Mouse (Mus musculus) hindbrain, embryonic 16.5 days (tissue): ENCODE data around the gene Cdca5. TPM values are rescaled to one million over a fixed set of nuclear protein-coding genes. Genes with fewer than 3 reads are reported as not detected.
"Not testable (repeated sequence)": the region's sequence is repeated elsewhere in the genome, so short reads cannot be mapped to it uniquely, and the experiment has no call there.

Source experiments
- ATAC-seq: fragments of 200-750 bp; cut with Nextera tagmentation; 2 replicates; pipeline ENCODE4 v1.8.0; 2017; ENCODE audit warnings: moderate TSS enrichment, moderate library complexity
- H3K27ac ChIP-seq: fragments of 300-500 bp; sonication (generic); 2 replicates; pipeline ENCODE4 v1.5.1; 2014; ENCODE audit warnings: low read depth, mild to moderate bottlenecking, control low read depth, low read length, moderate library complexity
- H3K27me3 ChIP-seq: fragments of 300-500 bp; sonication (generic); replicated peaks from 2 replicates; pipeline ENCODE4 v1.6.1; 2014; ENCODE audit warnings: low read length; ENCODE audit not compliant: control insufficient read depth, insufficient read depth
- H3K36me3 ChIP-seq: fragments of 300-500 bp; sonication (generic); 2 replicates; pipeline ENCODE4 v1.6.1; 2014; ENCODE audit warnings: mild to moderate bottlenecking, low read length, moderate library complexity, mixed read lengths; ENCODE audit not compliant: control insufficient read depth, insufficient read depth
- H3K4me1 ChIP-seq: fragments of 300-500 bp; sonication (generic); 2 replicates; pipeline ENCODE4 v1.6.1; 2014; ENCODE audit warnings: low read depth, low read length; ENCODE audit not compliant: control insufficient read depth, insufficient read depth
- H3K4me2 ChIP-seq: fragments of 300-500 bp; sonication (generic); 2 replicates; pipeline ENCODE4 v1.6.1; 2014; ENCODE audit warnings: mild to moderate bottlenecking, low read length, control low read depth, moderate library complexity
- H3K4me3 ChIP-seq: fragments of 300-500 bp; sonication (generic); 2 replicates; pipeline ENCODE4 v1.5.1; 2014; ENCODE audit warnings: mild to moderate bottlenecking, low read length, control low read depth, moderate library complexity
- H3K9ac ChIP-seq: fragments of 300-500 bp; sonication (generic); 2 replicates; pipeline ENCODE4 v1.6.1; 2014; ENCODE audit warnings: low read depth, mild to moderate bottlenecking, control low read depth, low read length, moderate library complexity
- H3K9me3 ChIP-seq: fragments of 300-500 bp; sonication (generic); 2 replicates; pipeline ENCODE4 v1.6.1; 2014; ENCODE audit warnings: mild to moderate bottlenecking, low read length, moderate library complexity; ENCODE audit not compliant: control insufficient read depth
- WGBS: fragments of 180-500 bp; shearing (Covaris S2); extraction: QIAGEN DNeasy Blood & Tissue Kit; methylation state at CpG from one replicate; pipeline ENCODE4 v1.1.7; 2014; 5-methylcytosine and 5-hydroxymethylcytosine counted together
- polyA plus RNA-seq: library from polyadenylated mRNA; unstranded; fragments of >200 nt; fragmentation: Nextera tagmentation; extraction: Ambion mirVana; gene quantifications from 2 replicates; pipeline ENCODE4 v1.2.1, GENCODE M21; 2015

The Cdca5 gene
- polyA plus RNA-seq: 6.8 and 7.7 TPM in 2 replicates

DNA sequence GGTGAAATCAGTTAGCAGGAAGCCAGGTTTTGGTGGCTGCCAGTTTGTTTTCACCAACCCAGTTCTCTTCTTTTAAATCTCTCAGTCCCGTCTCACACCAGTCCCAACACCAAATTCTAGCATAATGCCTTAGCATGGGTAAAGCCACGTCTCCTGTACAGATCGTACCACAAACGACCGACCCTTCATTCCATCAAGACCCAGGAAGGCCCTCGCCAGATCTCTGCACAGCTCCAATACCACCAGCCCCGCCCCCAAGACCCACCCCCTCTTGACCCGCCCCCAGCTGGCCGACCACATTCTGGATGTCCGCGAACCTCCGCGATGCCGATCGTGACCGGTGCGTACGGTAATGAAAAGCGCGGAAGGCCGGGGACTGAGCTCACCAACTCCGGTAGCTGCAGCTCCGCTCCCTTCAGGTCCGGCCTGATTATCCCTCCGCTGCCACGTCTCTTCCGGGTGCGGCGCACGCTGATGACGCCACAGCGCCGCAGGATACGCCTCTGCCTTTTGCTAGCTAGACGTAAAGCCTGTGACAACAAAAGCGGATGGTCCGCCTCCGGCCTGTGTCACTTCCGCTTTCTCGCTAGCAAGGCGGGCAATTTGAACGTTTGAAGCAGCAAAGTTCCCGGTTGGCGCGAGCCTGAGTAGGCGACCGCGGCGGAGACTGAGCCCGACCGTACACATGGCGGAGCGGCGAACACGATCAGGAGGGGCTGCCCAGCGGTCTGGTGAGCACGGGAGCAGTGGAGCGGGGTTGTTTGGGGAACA lies at the start of gene Cdca5, which contains the start of gene Zfpl1:
Cdca5 (plus strand) TSS at position 506 of the 771 bp plus-strand sequence.
Zfpl1 (minus strand) TSS at position 479 of the 771 bp plus-strand sequence.
- peak within 1 kb of the TSS; percentile 53 for H3K4me3 ChIP-seq
- H3K27ac ChIP-seq: no peak within 1 kb of the TSS
- peak within 1 kb of the TSS; percentile 61 for H3K9ac ChIP-seq
- peaks cover 19% of the 10 kb centered on the region for H3K4me1 ChIP-seq
- H3K36me3 ChIP-seq: peaks cover 13% of the 10 kb centered on the region
- under 1% methylated on average over 58 of the region's 58 CpGs for WGBS
- H3K4me2 ChIP-seq: peak within 1 kb of the TSS; percentile 96
- no peaks in the 10 kb centered on the region for H3K27me3 ChIP-seq
- peak; percentile 93 for ATAC-seq
- H3K9me3 ChIP-seq: no peaks in the 10 kb centered on the region

DNA sequence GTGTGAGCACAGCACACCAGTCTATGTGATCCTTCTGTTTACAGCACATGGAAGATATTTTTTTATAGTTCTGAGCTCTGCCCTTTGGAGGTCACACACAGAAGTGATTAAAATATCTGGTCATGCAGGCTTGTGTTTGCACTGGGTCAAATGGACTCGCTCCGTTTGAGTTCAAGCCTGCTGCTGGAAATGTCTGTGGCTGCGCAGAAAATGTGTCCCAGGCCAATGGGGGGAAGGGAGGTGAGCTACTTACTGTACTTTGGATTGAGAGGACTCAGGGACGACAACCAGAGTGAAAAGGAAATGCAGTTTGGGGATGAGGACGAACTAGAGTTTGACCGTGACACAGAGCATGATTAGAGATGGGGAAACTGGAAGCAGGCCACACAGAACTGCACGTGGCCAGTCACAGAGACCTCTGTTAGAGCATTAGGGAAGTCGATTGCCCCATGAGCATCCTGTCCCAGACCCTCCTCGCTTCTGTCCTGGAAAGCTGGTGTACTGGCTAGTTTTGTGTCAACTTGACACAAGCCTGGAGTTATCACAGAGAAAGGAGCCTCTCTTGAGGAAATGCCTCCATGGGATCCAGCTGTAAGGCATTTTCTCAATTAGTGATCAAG lies 48.7 kb upstream of the Cdca5 start:
- H3K27ac ChIP-seq: no peak overlapping the region
- no peaks in the 10 kb centered on the region for H3K36me3 ChIP-seq
- no peak overlapping the region for H3K4me2 ChIP-seq
- WGBS: 83% methylated on average over 9 of the region's 9 CpGs
- no peaks in the 10 kb centered on the region for H3K9me3 ChIP-seq
- ATAC-seq: no peak
- no peak overlapping the region for H3K4me3 ChIP-seq
- H3K9ac ChIP-seq: no peak overlapping the region
- no peaks in the 10 kb centered on the region for H3K4me1 ChIP-seq
- no peaks in the 10 kb centered on the region for H3K27me3 ChIP-seq

DNA sequence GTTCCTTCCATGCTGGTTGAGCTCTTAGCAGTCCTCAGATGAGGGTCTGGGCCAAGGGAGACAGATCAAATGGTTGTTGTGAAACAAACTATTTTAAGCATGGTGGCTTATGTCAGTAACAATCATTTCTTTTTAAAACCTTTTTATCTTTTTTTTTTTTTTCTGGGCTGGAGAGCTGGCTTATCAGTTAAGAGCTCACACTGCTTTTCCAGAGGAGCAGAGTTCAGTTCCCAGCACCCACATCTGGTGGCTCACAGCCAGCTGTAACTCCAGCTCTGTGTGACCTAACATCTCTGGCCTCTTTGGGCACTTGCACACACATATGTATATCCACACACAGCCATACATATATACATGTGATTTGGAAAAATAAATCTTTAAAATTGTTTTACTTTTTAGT lies 47.1 kb upstream of the Cdca5 start:
- H3K4me3 ChIP-seq: no peak overlapping the region

DNA sequence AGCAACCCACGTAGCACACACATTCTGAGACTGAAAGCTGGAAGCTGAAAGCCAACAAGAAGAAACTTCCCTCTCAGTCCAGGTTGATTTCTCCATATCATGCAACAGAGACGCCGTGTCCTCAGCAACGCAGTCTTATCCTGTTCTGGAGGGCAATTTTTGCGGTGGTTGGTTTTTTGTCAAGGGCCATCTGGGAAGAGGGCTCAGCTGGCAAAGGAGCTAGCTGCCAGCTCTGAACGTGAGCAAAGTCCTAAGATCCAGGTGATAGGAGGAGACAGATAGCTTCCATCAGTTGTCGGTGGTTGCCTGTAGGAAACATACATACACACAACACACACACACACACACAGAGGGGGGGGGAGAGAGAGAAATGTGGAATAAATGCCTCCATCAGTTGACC lies 46.5 kb upstream of the Cdca5 start:
- H3K9ac ChIP-seq: no peak overlapping the region; the same call in 1 of the 2 replicates
- no peaks in the 10 kb centered on the region for H3K9me3 ChIP-seq
- no peaks in the 10 kb centered on the region for H3K36me3 ChIP-seq
- 78% methylated on average over 7 of the region's 7 CpGs for WGBS
- H3K4me2 ChIP-seq: no peak overlapping the region
- H3K4me1 ChIP-seq: no peaks in the 10 kb centered on the region
- H3K27ac ChIP-seq: no peak overlapping the region
- no peaks in the 10 kb centered on the region for H3K27me3 ChIP-seq
- ATAC-seq: no peak
- H3K4me3 ChIP-seq: no peak overlapping the region

More for the DNA sequence above, 47.1 kb upstream of the Cdca5 start:
- Histone ChIP-seq H3K36me3 (no peaks in the 10 kb centered on the region), H3K4me1 (no peaks in the 10 kb centered on the region), H3K27me3 (no peaks in the 10 kb centered on the region), H3K9me3 (no peaks in the 10 kb centered on the region), H3K4me2 (no peak overlapping the region), H3K9ac (no peak overlapping the region), H3K27ac (no peak overlapping the region)
- ATAC-seq: no peak

DNA sequence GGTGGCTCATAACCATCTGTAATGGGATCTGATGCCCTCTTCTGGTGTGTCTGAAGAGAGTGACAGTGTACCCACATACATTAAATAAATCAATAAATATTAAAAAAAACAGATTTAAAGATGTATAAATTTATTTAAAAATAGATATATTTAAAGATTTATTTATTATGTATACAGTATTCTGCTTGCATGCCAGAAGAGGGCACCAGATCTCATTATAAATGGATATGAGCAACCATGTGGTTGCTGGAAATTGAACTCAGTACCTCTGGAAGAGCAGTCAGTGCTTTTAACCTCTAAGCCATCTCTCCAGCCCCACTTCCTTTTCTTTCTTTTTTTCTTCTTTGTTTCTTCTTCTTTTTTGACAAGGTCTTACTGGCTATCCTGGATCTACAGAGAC lies 44.8 kb upstream of the Cdca5 start:
- no peak overlapping the region for H3K4me3 ChIP-seq
- peaks cover 1% of the 10 kb centered on the region for H3K4me1 ChIP-seq
- H3K4me2 ChIP-seq: no peak overlapping the region
- ATAC-seq: no peak
- no peaks in the 10 kb centered on the region for H3K27me3 ChIP-seq
- no peak overlapping the region for H3K27ac ChIP-seq
- no peaks in the 10 kb centered on the region for H3K9me3 ChIP-seq
- no peak overlapping the region for H3K9ac ChIP-seq
- H3K36me3 ChIP-seq: no peaks in the 10 kb centered on the region

DNA sequence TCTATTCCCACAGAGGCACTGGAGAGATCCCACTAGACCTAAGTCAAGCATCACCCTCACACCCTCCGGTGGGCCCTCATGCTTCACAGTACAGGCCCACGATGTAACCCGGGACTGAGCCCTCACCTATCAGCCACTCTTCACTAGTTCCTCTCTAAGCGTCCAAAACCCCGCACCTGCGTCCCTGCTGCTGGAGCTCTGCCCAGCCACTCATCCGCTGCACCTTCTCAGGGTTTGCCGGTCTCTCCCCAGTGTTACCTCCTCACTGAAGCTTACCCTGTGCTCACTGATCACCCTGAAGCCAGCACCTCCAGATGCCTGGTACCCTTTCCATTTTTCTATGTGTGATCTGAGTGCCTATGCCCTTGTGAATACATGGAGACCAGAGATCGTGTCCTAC lies 42.5 kb upstream of the Cdca5 start:
- Histone ChIP-seq H3K27ac (no peak overlapping the region), H3K4me2 (no peak overlapping the region), H3K9me3 (no peaks in the 10 kb centered on the region), H3K9ac (no peak overlapping the region), H3K4me3 (no peak overlapping the region), H3K4me1 (peaks cover 7% of the 10 kb centered on the region), H3K36me3 (no peaks in the 10 kb centered on the region), H3K27me3 (no peaks in the 10 kb centered on the region)
- 66% methylated on average over 9 of the region's 9 CpGs for WGBS
- no peak for ATAC-seq

DNA sequence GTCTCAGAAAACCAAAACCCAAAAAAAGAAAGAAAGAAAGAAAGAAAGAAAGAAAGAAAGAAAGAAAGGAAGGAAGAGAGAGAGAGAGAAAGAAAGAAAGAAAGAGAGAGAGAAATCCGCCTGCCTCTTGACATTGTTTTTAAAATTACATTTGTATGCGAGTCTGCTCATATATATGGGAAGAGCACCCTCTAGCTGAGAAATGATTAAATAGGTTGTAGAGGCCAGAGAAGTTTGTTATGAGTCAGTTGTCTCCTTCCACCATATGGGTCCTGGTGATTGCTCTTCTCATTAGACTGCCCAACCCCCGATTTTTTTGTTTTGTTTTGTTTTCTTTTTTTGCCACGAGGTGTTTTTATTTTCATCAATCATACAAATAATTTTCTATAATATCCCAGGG lies 40.7 kb upstream of the Cdca5 start:
- H3K9me3 ChIP-seq, H3K4me2 ChIP-seq, H3K36me3 ChIP-seq, H3K4me3 ChIP-seq, ATAC-seq, H3K9ac ChIP-seq, H3K27ac ChIP-seq, H3K27me3 ChIP-seq: not testable (repeated sequence)
- 63% methylated on average over 4 of the region's 4 CpGs for WGBS
- peaks cover 21% of the 10 kb centered on the region for H3K4me1 ChIP-seq

DNA sequence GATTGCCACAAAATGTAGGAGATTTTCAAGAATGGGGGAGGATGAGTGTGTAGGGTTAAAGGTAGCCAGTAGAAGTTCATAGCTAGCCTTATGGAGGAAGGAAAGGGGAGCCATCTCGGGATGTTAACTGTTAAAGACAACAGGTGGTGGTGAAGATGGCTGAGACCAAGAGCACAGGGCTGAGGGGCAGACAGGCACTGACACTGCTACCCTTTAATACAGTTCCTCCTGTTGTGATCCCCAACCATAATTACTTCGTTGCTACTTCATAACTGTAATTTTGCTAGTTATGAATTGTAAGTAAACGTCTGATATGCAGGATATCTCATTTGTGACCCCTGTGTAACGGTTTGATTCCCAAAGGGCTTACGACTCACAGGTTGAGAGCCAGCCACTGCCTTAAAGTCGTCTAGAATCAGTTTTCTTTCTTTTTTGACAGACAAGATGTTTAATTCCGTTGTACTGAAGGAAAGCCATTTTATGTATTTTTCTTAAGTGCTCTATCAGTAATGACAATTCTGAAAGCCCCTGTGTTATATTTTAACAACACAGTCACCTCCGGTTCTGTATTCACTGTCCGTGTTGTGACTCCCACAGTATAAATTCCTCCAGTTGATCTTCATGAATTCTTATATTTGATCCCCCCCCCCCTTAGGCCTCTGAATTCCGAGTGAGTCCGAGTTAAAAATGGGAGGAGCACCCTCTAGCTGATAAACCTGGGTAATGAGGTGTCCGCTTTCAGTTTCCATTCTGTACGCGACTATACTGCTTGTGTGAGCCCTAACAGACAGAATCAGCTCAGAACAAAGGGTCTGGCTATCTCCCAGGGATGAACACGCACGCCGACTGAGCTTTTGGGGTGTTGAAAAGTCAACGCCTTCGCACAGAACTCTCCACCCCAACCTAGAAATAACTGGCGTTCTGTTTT lies 39.2 kb upstream of the Cdca5 start:
- Histone ChIP-seq H3K27me3 (no peaks in the 10 kb centered on the region), H3K9ac (peak overlapping the region; percentile 91), H3K27ac (peak overlapping the region; percentile 99), H3K9me3 (no peaks in the 10 kb centered on the region), H3K4me2 (peak overlapping the region; percentile 86), H3K36me3 (peaks cover 18% of the 10 kb centered on the region), H3K4me1 (peaks cover 21% of the 10 kb centered on the region), H3K4me3 (peak overlapping the region; percentile 90)
- peak; percentile 54 for ATAC-seq
- WGBS: 16% methylated on average over 20 of the region's 20 CpGs
